Mouse (Mus musculus) E14TG2a.4 (cell line): ENCODE results near the gene Camk2g.

Experiments used
- H3K27me3 ChIP-seq: 2 replicates; pipeline ENCODE4 v1.6.1; 2014; ENCODE audit warnings: low read length, control low read depth; ENCODE audit not compliant: insufficient read depth
- H3K36me3 ChIP-seq: 2 replicates; pipeline ENCODE4 v1.6.1; 2014; ENCODE audit warnings: low read length, control low read depth; ENCODE audit not compliant: insufficient read depth
- H3K4me1 ChIP-seq: replicated peaks from 2 replicates; pipeline ENCODE4 v1.6.1; 2014; ENCODE audit warnings: low read depth, low read length, control low read depth
- H3K4me3 ChIP-seq: replicated peaks from 2 replicates; pipeline ENCODE4 v1.5.1; 2014; ENCODE audit warnings: mild to moderate bottlenecking, low read length
- H3K9me3 ChIP-seq: 2 replicates; pipeline ENCODE4 v1.6.1; 2014; ENCODE audit warnings: low read length, control low read depth
- CTCF ChIP-seq: conservative IDR thresholded peaks from 2 replicates; pipeline ENCODE4 v1.5.1; 2014; ENCODE audit warnings: low read length
- NANOG ChIP-seq: IDR thresholded peaks from 2 replicates; pipeline ENCODE4 v1.6.1; 2014; ENCODE audit warnings: borderline replicate concordance, low read length, mixed read lengths
- POU5F1 ChIP-seq: IDR thresholded peaks from 2 replicates; pipeline ENCODE4 v1.6.1; 2014; ENCODE audit warnings: low read length, borderline replicate concordance

The Camk2g gene

DNA sequence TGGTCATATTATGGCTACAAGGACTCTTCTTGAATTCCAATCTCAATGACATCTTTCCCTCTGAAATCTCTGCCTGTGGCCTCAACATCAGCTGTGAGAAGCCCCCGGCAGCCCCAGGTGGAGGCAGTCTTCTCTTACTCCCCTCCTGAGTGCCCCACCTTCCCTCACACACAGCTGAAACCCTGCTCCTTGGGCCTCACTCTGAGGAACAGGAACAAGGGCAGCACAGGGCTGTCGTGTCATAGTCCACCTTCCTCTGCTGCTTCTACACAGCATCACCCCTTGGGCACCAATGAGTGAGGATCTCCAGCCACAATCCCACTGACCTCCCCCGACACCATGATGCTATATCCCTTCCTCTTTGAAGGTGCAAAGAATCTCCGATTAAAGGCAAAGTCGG is 7.9 kb downstream of the Camk2g start:
- Histone ChIP-seq H3K36me3 (peaks cover 96% of the 10 kb centered on the region), H3K4me1 (peaks cover 54% of the 10 kb centered on the region), H3K9me3 (no peaks in the 10 kb centered on the region), H3K4me3 (no peak overlapping the region), H3K27me3 (no peaks in the 10 kb centered on the region)
- TF ChIP-seq NANOG: no peak
- no peak for TF ChIP-seq CTCF
- TF ChIP-seq POU5F1: no peak

DNA sequence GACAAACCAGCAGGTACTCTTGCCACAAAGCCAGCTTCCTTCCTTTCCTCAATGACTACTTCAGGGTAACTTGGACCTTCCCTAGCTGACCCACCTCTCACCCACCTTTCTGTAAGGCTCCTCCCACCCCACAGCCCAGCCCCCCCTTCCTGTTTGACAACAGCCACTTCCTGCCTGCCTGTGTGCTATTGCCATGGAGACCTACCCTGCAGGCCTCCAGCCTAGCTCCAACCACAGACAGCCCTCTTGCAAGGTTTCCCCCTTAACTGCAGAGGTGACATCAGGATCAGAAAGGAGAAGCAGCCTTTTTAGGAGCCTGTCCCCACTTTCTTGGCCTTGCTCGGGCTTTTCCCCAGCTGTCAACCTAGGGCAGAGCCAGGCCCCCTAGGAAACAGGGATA is 8.7 kb downstream of the Camk2g start:
- Histone ChIP-seq H3K9me3 (no peaks in the 10 kb centered on the region), H3K36me3 (peaks cover 96% of the 10 kb centered on the region), H3K4me1 (peaks cover 47% of the 10 kb centered on the region), H3K4me3 (no peak overlapping the region), H3K27me3 (no peaks in the 10 kb centered on the region)
- no peak for TF ChIP-seq CTCF
- TF ChIP-seq NANOG: no peak
- no peak for TF ChIP-seq POU5F1

DNA sequence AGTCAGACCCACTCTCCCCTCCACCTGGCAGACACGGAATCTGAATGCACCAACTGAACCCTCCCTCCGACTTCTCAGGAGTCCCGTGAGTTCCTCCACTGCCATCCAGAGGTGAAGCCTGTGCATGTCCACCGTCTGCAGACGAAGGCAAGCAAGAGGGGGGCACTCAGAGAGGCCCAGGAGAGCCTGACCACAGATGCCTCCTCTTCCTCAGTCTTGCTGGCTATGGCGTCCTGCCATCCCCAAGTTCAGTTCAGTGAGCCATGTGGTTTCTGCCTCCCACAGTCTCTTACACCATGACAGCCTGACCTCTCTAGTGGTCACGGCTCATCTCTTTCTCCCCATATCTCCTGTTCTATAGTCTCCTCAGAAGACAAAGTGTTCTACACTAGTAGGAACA is 9.2 kb downstream of the Camk2g start:
- H3K9me3 ChIP-seq: no peaks in the 10 kb centered on the region
- H3K27me3 ChIP-seq: no peaks in the 10 kb centered on the region
- TF ChIP-seq POU5F1 (no peak), NANOG (no peak), CTCF (no peak)

DNA sequence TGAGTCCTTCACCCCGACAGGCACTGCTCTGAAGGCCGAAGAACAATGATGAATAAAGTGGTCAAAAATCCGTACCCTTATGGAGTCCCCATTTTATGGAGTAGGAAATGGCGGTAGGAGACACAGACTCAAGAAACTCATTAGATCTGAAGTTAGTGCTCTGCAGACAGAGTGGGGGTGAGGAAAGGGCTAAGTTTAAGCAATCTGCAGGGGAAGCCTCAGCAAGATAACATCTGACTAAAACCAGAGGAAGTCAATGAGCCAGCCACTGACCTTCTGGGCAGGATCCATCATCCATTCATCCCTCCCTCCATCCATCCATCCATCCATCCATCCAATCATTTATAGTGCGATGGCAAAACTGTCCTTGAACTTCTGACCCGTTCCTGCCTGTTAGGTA is 10.4 kb downstream of the Camk2g start:
- H3K36me3 ChIP-seq: peaks cover 95% of the 10 kb centered on the region
- peaks cover 46% of the 10 kb centered on the region for H3K4me1 ChIP-seq
- no peak overlapping the region for H3K4me3 ChIP-seq
- TF ChIP-seq CTCF (no peak), NANOG (no peak), POU5F1 (no peak)
- no peaks in the 10 kb centered on the region for H3K27me3 ChIP-seq
- H3K9me3 ChIP-seq: no peaks in the 10 kb centered on the region

More for the DNA sequence above, 9.2 kb downstream of the Camk2g start:
- Histone ChIP-seq H3K36me3 (peaks cover 96% of the 10 kb centered on the region), H3K4me3 (no peak overlapping the region), H3K4me1 (peaks cover 47% of the 10 kb centered on the region)

GRCm38 (mm10) chr14:20782860-20783259 is 11.0 kb downstream of the Camk2g start:
- Histone ChIP-seq H3K4me3 (no peak overlapping the region), H3K36me3 (peaks cover 95% of the 10 kb centered on the region), H3K4me1 (peaks cover 40% of the 10 kb centered on the region), H3K27me3 (no peaks in the 10 kb centered on the region), H3K9me3 (no peaks in the 10 kb centered on the region)
- TF ChIP-seq NANOG (no peak), POU5F1 (no peak), CTCF (no peak)

DNA sequence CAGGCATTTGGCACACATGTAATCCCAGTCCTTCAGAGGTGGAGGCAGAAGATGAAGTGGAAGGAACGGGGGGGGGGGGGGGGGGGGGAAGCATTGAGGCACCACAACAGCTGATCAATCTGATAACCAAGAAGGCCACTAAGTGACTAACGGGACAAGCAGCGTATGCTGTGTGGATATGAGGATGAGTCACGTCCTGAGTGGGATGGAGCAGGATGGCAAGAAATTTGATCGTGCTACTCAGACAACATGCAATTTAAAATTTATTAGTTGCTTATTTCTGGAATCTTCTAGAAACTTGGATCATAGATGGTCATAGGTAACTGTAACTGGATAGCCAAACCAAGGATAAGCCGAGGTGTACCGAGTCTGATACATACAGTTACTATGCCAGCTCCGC is 13.7 kb downstream of the Camk2g start:
- Histone ChIP-seq H3K4me3 (no peak overlapping the region), H3K36me3 (peaks cover 88% of the 10 kb centered on the region), H3K4me1 (peaks cover 32% of the 10 kb centered on the region), H3K9me3 (no peaks in the 10 kb centered on the region), H3K27me3 (no peaks in the 10 kb centered on the region)
- TF ChIP-seq CTCF (no peak), POU5F1 (no peak), NANOG (no peak)

DNA sequence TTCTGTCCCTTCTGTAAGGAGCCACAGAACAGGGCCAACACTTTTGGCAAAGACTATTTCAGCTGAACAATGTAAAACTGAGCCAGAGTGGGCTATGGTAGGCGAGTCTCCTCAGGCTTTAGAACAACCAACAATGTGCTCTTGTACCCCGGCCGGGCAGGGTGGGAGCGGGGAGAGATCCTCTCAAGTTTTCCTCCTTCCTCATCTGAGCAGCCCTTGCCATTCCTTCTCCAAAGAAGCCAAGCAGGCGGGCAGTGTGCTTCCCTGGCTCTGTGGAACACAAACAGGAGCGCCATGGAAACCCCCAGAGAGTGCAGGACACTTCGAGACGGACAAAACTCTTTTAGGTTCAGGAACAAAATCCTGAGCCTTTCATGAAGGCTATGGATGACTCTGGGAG is 15.4 kb downstream of the Camk2g start:
- Histone ChIP-seq H3K27me3 (no peaks in the 10 kb centered on the region), H3K36me3 (peaks cover 71% of the 10 kb centered on the region), H3K4me3 (no peak overlapping the region), H3K4me1 (peaks cover 40% of the 10 kb centered on the region), H3K9me3 (no peaks in the 10 kb centered on the region)
- TF ChIP-seq POU5F1: no peak
- no peak for TF ChIP-seq NANOG
- TF ChIP-seq CTCF: no peak

GRCm38 (mm10) chr14:20775661-20776060 is 18.2 kb downstream of the Camk2g start:
- peaks cover 39% of the 10 kb centered on the region for H3K4me1 ChIP-seq
- H3K4me3 ChIP-seq: no peak overlapping the region
- no peaks in the 10 kb centered on the region for H3K9me3 ChIP-seq
- TF ChIP-seq NANOG (no peak), POU5F1 (no peak), CTCF (no peak)
- H3K27me3 ChIP-seq: no peaks in the 10 kb centered on the region
- peaks cover 56% of the 10 kb centered on the region for H3K36me3 ChIP-seq

DNA sequence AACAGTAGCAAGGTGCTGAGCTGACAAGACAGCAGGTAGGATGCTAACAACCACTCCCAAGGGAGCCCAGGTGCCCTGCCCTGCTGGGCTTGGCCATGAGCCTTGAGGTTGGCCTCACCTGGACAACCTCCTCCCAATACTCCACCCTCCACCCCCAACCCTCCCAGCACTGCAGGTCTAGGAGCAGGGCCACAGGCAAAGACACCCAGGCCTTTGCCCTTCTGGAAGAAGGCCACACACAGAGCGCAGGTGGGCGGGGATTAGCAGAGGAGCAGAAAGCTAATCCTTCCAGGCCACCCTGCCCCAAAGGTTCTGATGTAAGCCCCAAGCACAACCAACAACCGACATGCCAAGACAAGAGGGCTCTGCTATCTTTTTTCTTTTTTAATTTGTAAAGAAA is 20.5 kb downstream of the Camk2g start:
- Histone ChIP-seq H3K4me1 (peaks cover 39% of the 10 kb centered on the region), H3K36me3 (peaks cover 51% of the 10 kb centered on the region), H3K27me3 (no peaks in the 10 kb centered on the region), H3K9me3 (no peaks in the 10 kb centered on the region), H3K4me3 (no peak overlapping the region)
- no peak for TF ChIP-seq CTCF
- no peak for TF ChIP-seq NANOG
- no peak for TF ChIP-seq POU5F1
